Mouse (Mus musculus) megakaryocyte, embryonic 14.5 days (primary cell): ENCODE measurements around the gene Lrrc10.

Source experiments
- FLI1 ChIP-seq: IDR thresholded peaks from 2 replicates; pipeline ENCODE4 v1.6.1; 2012; ENCODE audit warnings: low read length, inconsistent platforms, mixed read lengths
- GATA1 ChIP-seq: IDR thresholded peaks from 3 replicates; pipeline ENCODE4 v1.6.1; 2012; ENCODE audit warnings: mixed read lengths, low read length, inconsistent platforms, borderline replicate concordance

DNA sequence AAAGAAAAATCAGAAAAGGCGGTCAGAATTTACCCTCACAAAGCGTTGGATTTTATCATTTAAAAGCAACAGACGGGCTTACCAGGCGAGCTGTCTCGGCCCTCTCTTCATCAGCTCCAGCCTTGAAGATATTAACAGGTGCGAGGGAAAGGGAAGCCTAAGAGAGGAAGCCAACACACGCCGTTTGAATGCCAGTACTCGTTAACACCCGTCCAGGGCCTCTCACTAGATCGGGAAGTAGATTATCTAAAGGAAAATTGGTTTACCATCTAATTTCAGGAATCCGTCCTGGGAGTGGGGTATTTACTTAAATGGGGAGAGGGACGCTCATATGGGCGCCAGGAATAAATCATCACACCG, 17.7 kb downstream of the Lrrc10 start:
- TF ChIP-seq GATA1 (no peak), FLI1 (no peak)
